Mouse (Mus musculus): ENCODE measurements around the gene Lrrc9. TPM values are rescaled to one million over a fixed set of nuclear protein-coding genes. Genes with fewer than 3 reads are reported as not detected.

The Lrrc9 gene
- total RNA-seq (2015; ENCODE audit: low replicate concordance), result not detected in 2 replicates
- total RNA-seq (2017; ENCODE audit: low replicate concordance), result not detected in 2 replicates

DNA sequence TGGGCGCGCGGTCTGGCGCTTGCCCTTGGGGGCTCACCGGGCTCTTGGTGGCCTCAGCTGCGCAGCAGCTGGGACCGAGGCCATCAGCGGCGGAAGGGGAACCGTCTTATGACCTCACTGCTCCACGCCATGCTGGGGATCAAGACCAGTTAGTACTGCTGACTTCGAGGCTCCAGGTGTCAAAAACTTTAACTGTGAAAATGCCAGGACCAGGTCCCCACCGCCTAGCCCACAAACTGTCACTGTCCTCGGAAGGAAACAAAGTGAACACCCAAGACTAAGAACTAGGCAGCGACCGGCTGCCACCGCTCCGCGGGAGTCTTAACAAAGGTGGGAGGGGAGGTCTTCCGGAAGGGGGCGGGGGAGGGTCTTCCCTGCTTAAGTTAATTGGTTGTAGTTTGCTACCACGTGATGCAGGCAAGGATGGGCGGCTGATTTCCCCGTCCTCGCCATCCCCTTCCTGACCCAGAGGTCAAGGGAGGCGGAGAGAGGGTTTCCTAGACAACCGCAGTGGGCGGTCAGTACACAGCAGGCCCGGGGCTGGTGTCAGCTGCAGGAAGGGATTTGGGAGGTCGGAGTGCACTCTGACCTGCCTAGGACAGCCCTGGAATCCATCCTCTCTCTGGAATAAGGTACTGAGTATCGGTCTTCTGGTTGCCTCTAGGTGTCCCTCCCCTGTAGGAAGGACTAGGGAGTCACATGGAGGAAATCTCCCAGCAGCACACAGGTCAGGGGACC is at the start of gene Lrrc9:
Gene Lrrc9, plus strand, starts transcription at position 28 of the 738 bp plus-strand sequence.
- no peak for ATAC-seq (replicated peaks; ENCODE audit: low FRiP score, poor library complexity, severe bottlenecking)

DNA sequence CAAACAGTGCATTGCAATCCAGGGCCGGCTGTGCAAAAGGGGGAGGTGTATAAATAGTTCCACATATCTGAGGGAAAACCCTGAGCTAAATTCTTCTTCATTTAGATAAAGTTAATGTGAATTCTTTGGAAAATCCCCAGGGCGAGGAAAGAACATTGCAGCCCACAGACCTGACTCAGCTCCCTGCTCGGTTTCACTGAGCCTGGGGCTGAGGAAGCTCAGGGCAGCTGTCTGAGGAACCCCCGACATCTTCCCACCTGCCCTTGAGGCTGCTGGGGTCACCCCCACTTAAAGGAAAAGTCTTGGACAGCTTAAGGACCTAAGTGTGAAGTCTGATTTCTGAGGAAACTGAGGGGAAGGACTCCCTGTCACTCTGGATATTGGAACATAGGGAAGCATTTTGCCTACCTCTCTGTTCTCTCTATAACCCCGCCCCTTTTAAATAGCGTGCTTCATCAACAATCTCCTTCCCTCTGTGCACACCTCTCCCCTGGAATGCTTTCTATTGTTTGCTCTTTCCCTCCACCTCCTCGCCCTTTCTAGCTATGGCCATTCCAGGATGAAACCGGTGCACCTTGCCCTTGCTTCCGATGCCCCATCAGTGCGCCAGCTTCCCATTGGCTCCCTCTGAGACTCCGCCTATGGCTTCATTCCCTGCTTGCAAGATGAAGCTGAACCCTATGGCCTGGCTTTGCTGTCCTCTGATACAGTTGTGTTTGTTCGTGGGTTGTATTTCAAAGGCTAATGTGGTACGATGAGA is 48.4 kb upstream of the Lrrc9 start:
- ATAC-seq (replicated peaks; ENCODE audit: low FRiP score, poor library complexity, severe bottlenecking), result no peak

DNA sequence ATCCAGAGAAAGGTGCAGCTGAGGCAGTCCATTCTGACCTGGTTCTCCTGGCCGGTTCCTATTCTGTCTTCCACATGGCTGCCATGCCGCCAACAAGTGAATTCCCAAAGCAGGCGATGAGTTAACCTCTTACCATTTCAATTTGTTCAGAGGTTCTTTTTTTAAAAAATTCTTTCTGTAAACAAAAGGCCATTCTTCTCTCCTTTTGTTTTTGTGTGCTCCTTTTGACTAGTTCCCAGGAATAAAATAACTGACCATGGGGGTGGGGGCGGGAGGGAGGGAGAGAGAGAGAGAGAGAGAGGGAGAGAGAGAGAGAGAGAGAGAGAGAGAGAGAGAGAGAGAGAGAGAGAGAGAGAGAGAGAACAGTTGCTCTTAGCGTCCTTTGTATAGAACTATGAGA is 36.6 kb upstream of the Lrrc9 start:
- no peak for ATAC-seq (replicated peaks; ENCODE audit: low FRiP score, poor library complexity, severe bottlenecking)

DNA sequence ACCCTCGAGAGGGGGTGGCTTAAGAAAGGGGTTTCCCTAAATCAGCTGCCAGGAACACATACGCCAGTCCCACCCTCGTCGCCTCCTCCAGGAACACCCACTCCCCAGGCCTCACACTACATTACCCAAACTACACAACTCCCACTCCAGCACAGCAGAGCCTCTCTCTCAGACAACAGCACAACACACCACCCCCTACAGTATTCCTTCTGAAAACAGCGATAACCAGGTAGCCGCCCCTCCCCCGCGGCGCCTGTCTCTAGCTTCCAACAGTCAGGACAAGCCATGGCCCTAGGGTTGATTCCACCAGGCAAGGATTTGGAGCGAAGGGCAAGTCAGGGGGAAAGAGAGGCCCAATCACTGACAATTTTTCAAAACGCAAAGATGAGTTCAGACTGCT is 34.5 kb upstream of the Lrrc9 start:
- ATAC-seq (replicated peaks; ENCODE audit: low FRiP score, poor library complexity, severe bottlenecking), result no peak

DNA sequence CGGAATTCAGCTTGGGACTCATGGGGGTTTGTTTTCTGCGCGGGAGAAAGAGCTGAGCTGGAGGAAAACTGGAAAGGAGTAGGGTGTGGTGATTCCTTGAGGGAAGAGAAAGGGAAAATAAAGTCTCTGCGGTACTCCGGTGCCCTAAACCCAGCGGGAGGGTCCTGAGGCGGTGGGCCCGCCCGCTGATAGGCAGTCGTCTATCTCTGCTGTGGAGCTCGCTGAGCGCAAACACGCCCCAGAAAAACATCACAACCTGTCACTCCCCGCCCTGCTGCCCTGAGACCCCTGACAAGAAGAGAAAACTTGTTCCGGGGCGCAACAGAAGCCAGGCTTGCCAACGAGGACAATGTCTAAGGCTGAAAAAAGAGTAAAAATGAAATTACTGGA is 34.0 kb upstream of the Lrrc9 start:
- ATAC-seq (replicated peaks; ENCODE audit: low FRiP score, poor library complexity, severe bottlenecking), result no peak

DNA sequence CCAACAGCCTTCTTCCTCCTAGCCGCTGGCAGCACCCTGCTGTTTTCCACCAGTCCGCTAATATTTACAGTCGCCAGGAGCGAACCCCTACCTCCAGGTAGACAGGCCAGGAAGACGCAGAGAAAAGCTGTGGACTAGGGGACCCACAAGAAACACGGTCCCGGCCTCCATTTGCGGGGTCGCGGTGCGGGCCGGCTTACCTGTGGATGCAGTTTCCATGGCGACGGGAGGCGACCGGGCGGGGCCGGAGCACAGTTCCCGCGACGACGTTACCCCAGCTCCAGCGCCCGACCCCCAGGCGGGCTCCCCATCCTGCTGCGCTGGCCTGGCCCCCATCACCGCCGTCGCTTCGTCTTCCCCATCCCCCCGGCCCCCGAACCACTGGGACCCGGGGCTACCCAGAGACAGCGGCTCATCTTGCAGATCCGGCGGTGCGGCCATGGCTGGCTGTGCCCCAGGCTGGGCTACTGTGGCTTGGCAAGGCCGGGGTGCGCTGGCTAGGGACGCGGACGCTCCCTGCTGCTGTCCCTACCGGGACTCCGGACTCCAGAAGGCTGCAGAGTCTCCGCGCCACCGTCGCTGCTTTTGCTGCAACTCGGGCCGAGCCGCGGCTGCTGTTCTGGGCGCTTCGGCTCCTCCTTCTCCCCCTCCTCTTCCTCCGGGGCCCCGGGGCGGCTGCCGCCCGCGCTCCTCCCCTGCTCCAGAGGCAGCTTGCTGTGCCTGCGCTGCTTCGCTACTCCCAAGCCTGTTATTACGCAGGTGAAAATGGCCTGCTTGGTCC is 33.4 kb upstream of the Lrrc9 start:
- no peak for ATAC-seq (replicated peaks; ENCODE audit: low FRiP score, poor library complexity, severe bottlenecking)

DNA sequence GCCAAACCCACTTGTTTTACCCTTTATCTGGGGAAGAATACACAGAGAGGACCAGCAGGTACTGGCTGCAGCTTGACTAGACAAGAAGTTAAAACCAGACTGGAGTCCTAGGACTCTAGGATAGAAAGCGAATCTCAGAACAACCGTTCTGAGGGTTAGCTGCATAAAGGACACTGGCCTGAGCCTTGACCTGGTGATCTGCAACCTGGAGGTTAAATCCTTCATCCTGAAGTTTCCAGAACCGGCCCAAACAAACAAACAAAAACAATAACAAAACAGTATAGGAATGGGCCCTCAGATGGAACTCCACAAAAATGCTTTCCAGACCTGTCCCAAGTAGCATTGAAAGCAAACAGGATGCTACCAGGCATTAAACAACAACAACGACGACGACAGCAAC is 32.7 kb upstream of the Lrrc9 start, which contains the start of gene Rtn1:
Gene Rtn1, minus strand, starts transcription at position 101 of the 400 bp plus-strand sequence.
- no peak for ATAC-seq (replicated peaks; ENCODE audit: low FRiP score, poor library complexity, severe bottlenecking)

DNA sequence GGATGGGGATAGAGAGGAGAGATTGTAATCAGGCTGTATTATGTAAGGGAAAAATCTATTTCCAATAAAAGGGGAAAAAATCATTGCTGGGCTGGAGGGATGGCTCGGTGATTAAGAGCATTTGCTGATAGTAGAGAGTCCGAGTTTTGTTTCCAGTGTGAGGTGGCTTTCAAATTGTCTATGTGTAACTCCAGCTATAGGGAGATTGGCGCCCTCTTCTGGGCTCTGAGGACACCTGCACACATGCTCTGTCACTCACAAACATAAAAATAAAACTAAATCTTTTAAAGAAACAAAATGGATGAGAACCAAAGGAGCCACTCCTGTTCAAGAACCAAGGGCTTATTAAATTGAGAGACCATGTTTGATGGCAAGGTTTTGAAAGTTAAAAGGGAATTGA is 23.9 kb upstream of the Lrrc9 start:
- no peak for ATAC-seq (replicated peaks; ENCODE audit: low FRiP score, poor library complexity, severe bottlenecking)

DNA sequence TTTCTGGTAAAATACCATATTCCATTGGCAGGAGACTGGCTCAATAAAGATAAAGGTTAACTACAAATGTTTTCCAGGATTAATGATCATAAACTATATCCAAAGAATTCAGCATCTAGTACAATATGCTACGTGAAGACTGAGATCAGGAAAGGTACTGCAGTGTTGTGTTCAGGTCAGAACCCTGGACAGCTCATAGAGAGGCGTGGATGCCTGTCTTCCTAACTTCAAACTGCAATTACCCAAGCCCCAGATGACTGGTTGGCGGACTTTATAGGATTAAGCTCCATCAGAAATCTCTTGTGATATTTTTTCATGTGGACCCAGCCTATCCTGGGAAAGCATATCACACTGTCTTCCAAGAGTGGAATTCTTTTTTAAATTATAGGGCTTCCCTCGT is 19.0 kb upstream of the Lrrc9 start:
- ATAC-seq (replicated peaks; ENCODE audit: low FRiP score, poor library complexity, severe bottlenecking), result no peak

DNA sequence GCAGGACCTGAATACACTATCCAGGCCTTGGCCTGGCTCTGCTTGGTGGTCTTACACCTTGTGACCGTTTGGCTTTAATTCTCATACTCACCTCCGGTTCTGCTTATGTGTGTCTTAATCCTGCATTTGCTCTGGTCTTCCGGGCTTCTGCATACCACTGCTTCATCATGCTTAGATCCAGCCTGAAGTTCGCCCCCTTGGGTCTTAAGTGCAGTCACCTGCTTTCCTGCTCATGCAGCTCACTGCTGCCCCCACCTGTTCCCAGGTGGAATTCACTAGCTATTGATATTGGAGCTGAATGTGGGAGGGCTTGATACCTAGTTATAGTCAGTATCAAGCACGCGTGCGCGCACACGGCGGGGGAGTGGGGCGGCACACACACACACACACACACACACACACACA is 13.9 kb upstream of the Lrrc9 start:
- no peak for ATAC-seq (replicated peaks; ENCODE audit: low FRiP score, poor library complexity, severe bottlenecking)

DNA sequence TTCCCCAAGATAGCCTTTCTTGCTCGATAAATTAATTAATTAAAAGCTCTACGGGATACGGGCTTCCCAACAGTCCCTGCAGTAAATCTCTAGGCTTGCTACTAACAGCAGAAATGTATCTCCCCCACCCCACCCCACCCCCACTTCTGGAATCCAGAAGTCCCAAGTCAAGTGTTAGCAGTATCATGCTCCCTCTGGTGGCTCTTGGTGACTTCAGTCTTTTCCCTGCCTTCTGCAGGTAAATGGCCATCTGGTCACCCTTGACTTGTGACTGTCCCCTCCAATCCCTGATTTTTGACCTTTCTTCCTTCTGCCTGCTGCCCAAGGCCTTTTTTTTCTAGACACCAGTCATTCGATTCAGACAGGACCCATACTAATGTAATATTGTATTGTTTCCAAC is 9.5 kb upstream of the Lrrc9 start:
- no peak for ATAC-seq (replicated peaks; ENCODE audit: low FRiP score, poor library complexity, severe bottlenecking)

DNA sequence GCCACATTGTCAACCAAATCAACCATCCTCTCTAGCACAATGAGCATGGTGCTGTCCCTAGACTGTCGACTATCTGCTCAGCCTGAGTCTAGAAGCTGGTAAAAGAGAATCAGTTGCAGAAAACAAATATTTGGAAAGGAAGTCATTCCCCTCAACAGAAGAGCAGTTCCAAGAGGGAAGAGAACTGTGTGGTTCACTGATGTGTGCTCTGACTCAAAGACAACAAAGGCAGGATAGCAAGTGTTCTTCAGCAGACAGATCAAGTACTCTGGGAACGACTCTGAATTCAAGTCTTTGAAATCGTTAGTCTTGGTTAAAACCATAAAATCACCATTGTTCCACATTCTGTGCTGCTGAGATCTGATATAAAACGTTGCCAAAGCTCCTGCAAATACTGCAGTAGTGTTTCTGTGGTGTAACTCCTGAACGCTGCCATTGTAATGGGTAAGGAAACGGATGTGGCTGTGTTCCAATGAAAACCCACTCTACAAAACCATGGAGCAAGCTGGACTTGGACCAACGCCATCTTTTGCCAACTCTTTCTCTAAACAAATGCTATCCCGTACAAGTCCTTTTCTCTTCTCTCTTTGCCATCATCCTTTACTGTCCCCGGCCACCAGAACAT is 8.3 kb upstream of the Lrrc9 start:
- ATAC-seq (replicated peaks; ENCODE audit: low FRiP score, poor library complexity, severe bottlenecking), result no peak

DNA sequence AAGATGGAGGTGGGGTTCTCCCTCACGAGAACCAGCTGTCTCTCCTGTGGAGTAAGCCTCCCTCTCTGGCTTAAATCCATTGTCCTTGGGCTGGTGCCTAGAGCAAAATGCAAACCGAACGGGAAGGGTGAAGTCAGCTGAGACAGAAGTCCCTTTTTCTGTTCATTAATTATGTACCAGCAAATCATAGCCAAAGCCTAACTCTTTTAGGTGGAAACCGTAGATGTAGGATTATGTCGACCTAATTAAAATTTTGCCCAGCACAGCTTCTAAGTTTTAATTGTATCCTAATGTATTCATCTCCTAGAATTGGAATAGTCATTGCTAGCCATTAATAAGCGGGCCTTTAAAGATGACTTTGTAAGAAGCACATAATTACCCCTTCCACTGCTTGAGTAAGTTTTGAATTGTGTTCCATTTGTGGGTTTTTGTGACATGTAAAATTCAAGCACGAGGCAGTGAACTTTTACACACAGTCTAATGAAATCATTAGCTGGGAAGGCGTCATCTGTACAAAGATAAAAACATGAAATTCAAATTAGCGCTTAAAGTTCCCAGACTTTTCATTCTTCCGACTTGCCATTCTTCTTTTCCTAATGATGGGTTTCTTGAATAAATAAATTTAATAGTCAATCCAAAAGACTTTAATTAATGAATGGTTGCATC is 3.9 kb upstream of the Lrrc9 start:
- ATAC-seq (replicated peaks; ENCODE audit: low FRiP score, poor library complexity, severe bottlenecking), result no peak

DNA sequence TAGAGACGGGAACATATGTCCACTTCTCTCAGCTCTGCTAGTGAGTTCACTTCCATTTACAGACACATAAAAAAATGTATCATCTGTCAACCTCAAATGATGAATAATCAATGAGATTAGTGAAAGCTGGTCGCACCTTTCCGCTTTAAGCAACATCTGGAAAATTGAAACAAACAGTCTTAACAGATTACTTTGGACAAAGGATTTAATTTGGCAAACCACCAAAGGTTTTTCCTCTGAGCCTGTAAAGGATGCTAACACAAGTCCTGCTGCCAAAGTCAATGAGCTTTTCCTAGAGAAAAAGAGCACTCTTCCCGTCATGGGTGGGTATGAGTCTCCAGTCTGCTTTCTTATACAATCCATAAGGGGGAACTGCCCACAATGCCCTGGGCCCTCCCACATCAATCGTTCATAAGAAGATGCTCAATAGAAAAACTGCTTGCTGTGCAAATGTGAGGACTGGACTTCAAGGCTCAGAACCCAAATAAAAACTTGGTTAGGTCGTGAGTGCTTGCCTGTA is 2.6 kb upstream of the Lrrc9 start:
- no peak for ATAC-seq (replicated peaks; ENCODE audit: low FRiP score, poor library complexity, severe bottlenecking)

DNA sequence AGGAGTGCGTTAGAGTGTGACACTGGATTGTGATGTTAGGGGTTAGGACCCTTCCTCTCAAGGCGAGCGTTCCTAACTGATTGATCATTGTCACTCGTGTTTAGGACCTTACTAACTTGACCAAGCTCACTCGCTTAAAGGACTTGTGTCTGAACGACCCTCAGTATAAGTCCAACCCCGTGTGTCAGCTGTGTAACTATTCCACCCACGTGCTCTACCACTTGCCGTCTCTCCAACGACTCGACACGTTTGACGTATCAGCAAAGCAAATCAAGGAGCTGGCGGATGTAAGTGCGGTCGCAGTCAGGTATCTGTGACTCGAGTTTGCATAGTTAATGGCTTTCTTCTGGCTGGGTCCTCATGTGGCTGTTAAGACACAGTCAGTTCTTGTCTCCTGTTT is 12.3 kb downstream of the Lrrc9 start:
- no peak for ATAC-seq (replicated peaks; ENCODE audit: low FRiP score, poor library complexity, severe bottlenecking)

DNA sequence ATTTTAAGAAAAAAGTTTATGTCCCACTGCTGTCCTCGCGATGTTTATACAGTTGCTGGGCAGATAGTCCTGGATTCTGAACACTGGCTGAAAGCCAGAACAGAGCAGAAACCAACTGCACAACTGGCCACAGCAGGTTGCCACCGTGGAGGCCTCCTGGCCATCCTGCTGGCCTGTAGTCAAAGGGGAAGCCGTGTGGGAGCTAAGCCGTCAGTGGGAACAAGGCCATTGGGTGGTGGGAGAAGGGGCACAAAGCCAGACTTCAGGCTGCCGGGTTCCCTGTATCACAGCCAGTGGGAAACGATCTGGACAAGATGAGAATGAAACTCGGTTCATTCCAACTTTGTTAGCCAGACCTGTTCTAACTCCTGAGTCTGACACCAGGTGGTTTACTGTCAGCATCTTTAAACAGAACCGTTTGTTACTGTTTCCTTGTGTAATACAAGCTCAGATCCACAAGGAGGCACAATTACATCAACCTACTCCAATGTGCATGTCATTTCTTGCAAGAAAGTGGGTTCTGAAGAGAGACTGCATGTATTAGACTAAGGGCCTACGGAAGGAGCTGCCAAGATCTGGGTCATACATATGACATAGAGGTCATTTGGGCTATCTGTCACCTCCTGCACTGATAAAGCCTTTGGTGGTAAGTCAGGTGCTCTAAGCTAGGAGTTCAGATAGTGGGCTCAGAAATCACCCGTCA is 19.7 kb downstream of the Lrrc9 start:
- no peak for ATAC-seq (replicated peaks; ENCODE audit: low FRiP score, poor library complexity, severe bottlenecking)

DNA sequence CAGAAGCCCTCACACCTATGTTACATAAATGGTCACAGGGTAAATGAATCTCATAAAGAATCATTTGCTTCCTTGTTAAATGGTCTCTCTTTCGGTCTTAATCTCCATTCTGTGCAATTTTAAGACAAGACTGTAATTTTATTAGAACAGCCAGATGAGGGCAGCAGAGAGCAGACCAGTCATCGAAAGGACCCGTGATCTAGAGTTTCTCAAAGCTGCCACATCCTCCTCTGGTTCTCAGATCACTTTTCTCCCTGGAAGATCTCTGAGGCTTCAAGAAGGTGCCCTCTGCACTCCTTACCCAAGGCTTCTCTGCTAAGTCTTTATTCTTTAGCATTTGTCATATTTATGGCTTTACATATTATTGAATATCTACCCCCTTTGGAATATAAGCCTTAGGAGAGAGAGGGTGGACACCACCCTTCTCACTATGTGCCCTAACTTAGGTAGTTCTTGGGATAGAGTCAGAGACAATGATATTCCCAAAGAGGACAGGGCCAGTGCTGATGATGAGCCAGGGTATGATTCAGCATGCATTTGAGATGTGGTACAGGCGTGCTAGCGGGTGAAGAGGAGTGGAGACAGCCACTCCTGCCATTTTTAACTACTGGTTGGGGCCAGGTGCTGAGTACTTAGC is 20.3 kb downstream of the Lrrc9 start:
- ATAC-seq (replicated peaks; ENCODE audit: low FRiP score, poor library complexity, severe bottlenecking), result no peak

DNA sequence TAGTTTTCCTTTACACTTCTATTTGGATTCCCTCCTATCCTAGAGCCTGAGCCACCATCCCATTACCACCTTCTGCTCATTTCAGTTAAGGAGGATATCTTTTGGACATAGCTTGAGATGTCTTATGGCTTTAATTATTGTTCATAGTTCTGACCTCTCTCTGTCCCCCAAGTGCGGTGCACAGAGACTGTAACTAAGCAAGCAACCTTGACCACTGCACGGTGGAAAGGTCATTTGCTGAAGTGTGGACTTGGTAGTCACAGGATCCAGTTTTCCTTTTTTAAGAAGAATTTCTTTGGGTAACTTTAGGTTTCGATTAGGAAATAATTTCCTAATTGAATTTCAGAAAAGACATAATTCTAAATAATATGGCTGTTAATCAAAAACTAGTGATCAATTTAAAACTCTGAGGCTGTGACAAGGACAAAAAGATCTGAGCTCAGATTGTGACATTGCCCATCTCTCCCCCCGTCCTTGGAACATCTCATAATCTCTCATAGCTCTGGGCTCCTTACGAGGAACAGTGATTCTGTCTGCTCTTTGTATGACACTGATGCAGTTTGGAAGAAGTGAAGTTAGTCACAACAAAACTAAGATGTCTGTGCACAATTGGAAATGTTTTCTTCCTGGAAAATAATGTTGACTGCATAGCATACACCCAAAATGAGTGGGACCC is 24.3 kb downstream of the Lrrc9 start:
- ATAC-seq (replicated peaks; ENCODE audit: low FRiP score, poor library complexity, severe bottlenecking), result no peak

Data from erythroid progenitor cell, adult 5-6 weeks (primary cell).